15 mouse cellular contexts compared by ENCODE assay signal in the genomic region with DNA sequence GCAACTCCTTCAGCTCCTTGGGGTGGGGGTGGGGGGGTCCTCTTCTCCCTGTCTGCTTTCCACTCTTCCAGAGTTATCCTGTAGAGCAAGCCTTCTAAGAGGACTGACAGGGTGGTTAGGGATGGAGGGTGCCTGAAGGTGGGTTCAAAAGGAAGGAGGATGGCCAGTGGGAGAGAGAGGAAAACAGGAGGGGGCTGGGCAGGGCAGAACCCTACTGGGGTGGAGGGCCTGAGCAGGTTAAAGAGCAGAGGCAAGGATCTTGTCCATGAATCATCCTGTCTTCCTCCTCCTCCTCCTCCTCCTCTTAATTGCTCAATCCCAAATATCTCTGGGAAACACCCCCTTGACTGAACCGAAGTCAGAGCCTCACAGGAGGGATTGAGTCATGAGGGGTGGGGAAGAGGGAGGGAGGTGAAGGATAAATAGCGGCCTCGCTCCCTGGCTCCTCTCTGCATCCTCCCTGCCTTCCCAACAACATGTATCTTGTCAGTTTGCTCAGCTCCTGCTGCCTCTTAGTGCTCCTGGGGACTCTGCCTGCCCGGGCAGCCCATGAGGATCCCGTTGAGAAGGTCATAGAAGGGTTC. TPM values are rescaled to one million over a fixed set of nuclear protein-coding genes. Genes with fewer than 3 reads are reported as not detected.
DNase-seq lines count a peak whose midpoint lies in the region; ATAC-seq lines count a peak whose summit lies in the region.
"Had no signal": no experiment of that assay in that cellular context is flagged by ENCODE, and none has a peak within 500 bp of the region (broad histone marks: within the 10 kb centered on the region; RNA-seq: fewer than 3 reads in every experiment).

TSS of gene Sbsn (plus strand) at position 386 of the 584 bp plus-strand sequence.

- no peak within 1 kb of the TSS for H3K4me3 ChIP-seq in kidney, embryonic 14.5 days (ENCODE audit: low read length)
- no peak within 1 kb of the TSS for H3K4me3 ChIP-seq in intestine, embryonic 16.5 days (ENCODE audit: low read length)
- H3K4me3 ChIP-seq in hindbrain, embryonic 14.5 days (replicated peaks; ENCODE audit: low read length), result no peak within 1 kb of the TSS
- H3K4me3 ChIP-seq: forebrain, embryonic 12.5 days; midbrain, embryonic 10.5 days had no signal

- no peaks in the 10 kb centered on the region for H3K27me3 ChIP-seq in kidney, embryonic 14.5 days (ENCODE audit: control insufficient read depth, insufficient read depth, low read length)
- no peaks in the 10 kb centered on the region for H3K27me3 ChIP-seq in intestine, embryonic 16.5 days (replicated peaks; ENCODE audit: control insufficient read depth, insufficient read depth, low read length)
- H3K27me3 ChIP-seq in hindbrain, embryonic 14.5 days (ENCODE audit: control insufficient read depth, insufficient read depth, low read length), result no peaks in the 10 kb centered on the region
- H3K27me3 ChIP-seq: forebrain, embryonic 12.5 days had no signal

- ATAC-seq in kidney, embryonic 14.5 days (ENCODE audit: low FRiP score, low TSS enrichment), result peak; percentile 59; the same call in 1 of the 2 replicates
- 0 out of 2 replicates have a peak, but pooled peaks have one; percentile 9 for ATAC-seq in intestine, embryonic 16.5 days
- ATAC-seq in hindbrain, embryonic 14.5 days (ENCODE audit: low FRiP score), result no peak
- ATAC-seq: CD4-positive, CD25-positive, alpha-beta regulatory T cell, adult 4 months had no signal

- H3K4me1 ChIP-seq in kidney, embryonic 14.5 days (ENCODE audit: control insufficient read depth, insufficient read depth, low read length), result peaks cover 5% of the 10 kb centered on the region; the same call in 1 of the 2 replicates
- peaks cover 5% of the 10 kb centered on the region; the same call in 1 of the 2 replicates for H3K4me1 ChIP-seq in intestine, embryonic 16.5 days (ENCODE audit: control insufficient read depth, insufficient read depth, low read length)
- no peaks in the 10 kb centered on the region for H3K4me1 ChIP-seq in hindbrain, embryonic 14.5 days (replicated peaks; ENCODE audit: control insufficient read depth, insufficient read depth, low read length)
- H3K4me1 ChIP-seq: forebrain, embryonic 12.5 days; midbrain, embryonic 10.5 days had no signal

- H3K9me3 ChIP-seq in kidney, embryonic 14.5 days (ENCODE audit: control insufficient read depth, low read length), result peaks cover 7% of the 10 kb centered on the region; the same call in 1 of the 2 replicates
- H3K9me3 ChIP-seq in intestine, embryonic 16.5 days (ENCODE audit: control insufficient read depth, low read length), result no peaks in the 10 kb centered on the region; the same call in 1 of the 2 replicates
- peaks cover 9% of the 10 kb centered on the region; the same call in 1 of the 2 replicates for H3K9me3 ChIP-seq in hindbrain, embryonic 14.5 days (ENCODE audit: control insufficient read depth, low read length)

- H3K9ac ChIP-seq in kidney, embryonic 14.5 days (ENCODE audit: low read depth, low read length), result no peak within 1 kb of the TSS
- no peak within 1 kb of the TSS for H3K9ac ChIP-seq in intestine, embryonic 16.5 days (ENCODE audit: low read depth, low read length)
- H3K9ac ChIP-seq in hindbrain, embryonic 14.5 days, result no peak within 1 kb of the TSS
- H3K9ac ChIP-seq: forebrain, embryonic 12.5 days had no signal

- H3K4me2 ChIP-seq in kidney, embryonic 14.5 days (replicated peaks; ENCODE audit: low read depth, low read length), result no peak within 1 kb of the TSS
- H3K4me2 ChIP-seq in intestine, embryonic 16.5 days (ENCODE audit: low read depth, low read length), result no peak within 1 kb of the TSS
- H3K4me2 ChIP-seq in hindbrain, embryonic 14.5 days (replicated peaks), result no peak within 1 kb of the TSS
- H3K4me2 ChIP-seq: forebrain, embryonic 12.5 days; heart, embryonic 11.5 days had no signal

- 16% methylated on average over 5 of the region's 5 CpGs for WGBS in kidney, embryonic 14.5 days
- WGBS in intestine, embryonic 16.5 days, result 56% methylated on average over 5 of the region's 5 CpGs
- 68% methylated on average over 5 of the region's 5 CpGs for WGBS in hindbrain, embryonic 14.5 days

- no peaks in the 10 kb centered on the region for H3K36me3 ChIP-seq in kidney, embryonic 14.5 days (ENCODE audit: control insufficient read depth, insufficient read depth, low read length)
- no peaks in the 10 kb centered on the region; the same call in 1 of the 2 replicates for H3K36me3 ChIP-seq in intestine, embryonic 16.5 days (ENCODE audit: control insufficient read depth, insufficient read depth, low read length)
- H3K36me3 ChIP-seq in hindbrain, embryonic 14.5 days (replicated peaks; ENCODE audit: control insufficient read depth, insufficient read depth), result peaks cover 20% of the 10 kb centered on the region

- H3K27ac ChIP-seq in kidney, embryonic 14.5 days (ENCODE audit: low read depth, low read length), result no peak within 1 kb of the TSS
- H3K27ac ChIP-seq in intestine, embryonic 16.5 days (ENCODE audit: low read length), result no peak within 1 kb of the TSS
- no peak within 1 kb of the TSS for H3K27ac ChIP-seq in hindbrain, embryonic 14.5 days
- H3K27ac ChIP-seq: forebrain, embryonic 12.5 days; midbrain, embryonic 10.5 days had no signal

- DNase-seq in kidney, postnatal 10 days, result no peak
- DNase-seq in 3T3-L1 (ENCODE audit: low read depth, low spot score), result peak; percentile 22
- peak; percentile 54 to 72 for DNase-seq in adrenal gland, adult 18-20 months (ENCODE audit: low spot score in 2 of 2)
- no peak for DNase-seq in cerebellum, postnatal 10 days
- no peak for DNase-seq in hindbrain, embryonic 14.5 days (ENCODE audit: low spot score)
- no peak for DNase-seq in cerebellum, postnatal 36 days
- DNase-seq: cerebellum, adult 8-10 months; kidney, adult 18-20 months; thymus, adult 18-20 months had no signal

RNA-seq across cellular contexts. Expression of gene Sbsn, which starts in this region (rescaled TPM):
- polyA plus RNA-seq in kidney, embryonic 14.5 days (2014; fragmentation: Nextera tagmentation; extraction: Ambion mirVana), result 1.1 and 1.6 TPM in 2 replicates
- 100 to 1,000 TPM; 145 to 483 TPM for total RNA-seq in adrenal gland, adult 18-20 months (2021)
- polyA plus RNA-seq in intestine, embryonic 16.5 days (2015; fragmentation: Nextera tagmentation; extraction: Ambion mirVana), result 0.89 and 1.6 TPM in 2 replicates
- 0.65 and 2.1 TPM in 2 replicates for polyA plus RNA-seq in hindbrain, embryonic 14.5 days (2014; fragmentation: Nextera tagmentation; extraction: Ambion mirVana)

Comparison
In these comparisons a context has a peak if more than half of its experiments do, and no peak if none do; other contexts are left out.
1. DNase-seq: peak in 3T3-L1 (single experiment) and adrenal gland, adult 18-20 months (2 of 2); none in kidney, postnatal 10 days (single experiment), cerebellum, postnatal 10 days (0 of 2), hindbrain, embryonic 14.5 days (single experiment) and cerebellum, postnatal 36 days (0 of 2).